8 mouse cellular contexts compared by ENCODE assay signal in genomic region chr4:135439904-135440522, GRCm38 (mm10). TPM values are rescaled to one million over a fixed set of nuclear protein-coding genes. Genes with fewer than 3 reads are reported as not detected.
DNase-seq lines count a peak whose midpoint lies in the region; ATAC-seq and TF ChIP-seq lines count a peak whose summit lies in the region.

No protein-coding gene starts in this region.

- no peaks in the 10 kb centered on the region for H3K9me3 ChIP-seq in midbrain, embryonic 10.5 days (replicated peaks)
- no peaks in the 10 kb centered on the region for H3K9me3 ChIP-seq in midbrain, embryonic 15.5 days
- no peaks in the 10 kb centered on the region for H3K9me3 ChIP-seq in stomach, postnatal 0 days (ENCODE audit: control insufficient read depth, low read length)

- no peak for ATAC-seq in midbrain, embryonic 15.5 days (replicated peaks)
- ATAC-seq in activated CD4-positive, CD25-positive, alpha-beta regulatory T cell, adult 4 months: peak; percentile 65
- peak; percentile 22; the same call in 1 of the 2 replicates for ATAC-seq in stomach, postnatal 0 days (ENCODE audit: low FRiP score, low TSS enrichment)

- no peak overlapping the region for H3K4me2 ChIP-seq in midbrain, embryonic 15.5 days
- H3K4me2 ChIP-seq in stomach, postnatal 0 days (replicated peaks; ENCODE audit: low read depth): no peak overlapping the region

- H3K36me3 ChIP-seq in midbrain, embryonic 10.5 days: no peaks in the 10 kb centered on the region
- no peaks in the 10 kb centered on the region for H3K36me3 ChIP-seq in midbrain, embryonic 15.5 days (replicated peaks)
- H3K36me3 ChIP-seq in stomach, postnatal 0 days (ENCODE audit: control insufficient read depth, insufficient read depth, low read length): no peaks in the 10 kb centered on the region

- H3K27me3 ChIP-seq in midbrain, embryonic 10.5 days (ENCODE audit: low read depth, poor library complexity, severe bottlenecking): peaks cover 10% of the 10 kb centered on the region; the same call in 1 of the 2 replicates
- H3K27me3 ChIP-seq in midbrain, embryonic 15.5 days (replicated peaks): no peaks in the 10 kb centered on the region
- no peaks in the 10 kb centered on the region for H3K27me3 ChIP-seq in stomach, postnatal 0 days (ENCODE audit: control insufficient read depth, insufficient read depth, low read length)

- no peak overlapping the region for H3K9ac ChIP-seq in midbrain, embryonic 15.5 days
- no peak overlapping the region for H3K9ac ChIP-seq in stomach, postnatal 0 days (ENCODE audit: low read length)

- 64% methylated on average over 9 of the region's 9 CpGs for WGBS in midbrain, embryonic 10.5 days
- WGBS in midbrain, embryonic 15.5 days: 61% methylated on average over 9 of the region's 9 CpGs
- WGBS in stomach, postnatal 0 days: 48% methylated on average over 9 of the region's 9 CpGs

- H3K4me1 ChIP-seq in midbrain, embryonic 10.5 days: peaks cover 13% of the 10 kb centered on the region
- 0 out of 2 replicates have a peak, but pooled peaks cover 2% of the 10 kb centered on the region for H3K4me1 ChIP-seq in midbrain, embryonic 15.5 days
- no peaks in the 10 kb centered on the region for H3K4me1 ChIP-seq in stomach, postnatal 0 days (replicated peaks; ENCODE audit: control insufficient read depth, insufficient read depth)

- no peak overlapping the region for H3K4me3 ChIP-seq in midbrain, embryonic 10.5 days
- H3K4me3 ChIP-seq in midbrain, embryonic 15.5 days: no peak overlapping the region
- H3K4me3 ChIP-seq in stomach, postnatal 0 days (ENCODE audit: low read depth, low read length): no peak overlapping the region

- 0 out of 2 replicates have a peak overlapping the region, but pooled peaks have one; percentile 71 for H3K27ac ChIP-seq in midbrain, embryonic 10.5 days (replicated peaks)
- no peak overlapping the region for H3K27ac ChIP-seq in midbrain, embryonic 15.5 days
- no peak overlapping the region; the same call in 1 of the 2 replicates for H3K27ac ChIP-seq in stomach, postnatal 0 days (replicated peaks)

- DNase-seq in midbrain, embryonic 10.5 days (ENCODE audit: low spot score): peak; percentile 47
- DNase-seq in heart, postnatal 4 days: peak; percentile 44
- peak; percentile 53 for DNase-seq in lung, postnatal 10 days
- peak; percentile 60 for DNase-seq in stomach, postnatal 0 days (ENCODE audit: low spot score)
- DNase-seq in gastrocnemius, postnatal 25 days: no peak
- DNase-seq in frontal cortex, postnatal 36 days (ENCODE audit: low spot score in 2 of 2): no peak

- TF ChIP-seq CTCF in stomach, postnatal 0 days (IDR thresholded peaks at IDR 0.05; ENCODE audit: low read depth): peak; percentile 78

- no peak for TF ChIP-seq EP300 in stomach, postnatal 0 days (optimal IDR thresholded peaks at IDR 0.05)

RNA-seq across cellular contexts. Expression of gene Rcan3, which starts 6.4 kb away (rescaled TPM):
- 9.4 and 10.3 TPM in 2 replicates for polyA plus RNA-seq in midbrain, embryonic 10.5 days (2016; fragmentation: Nextera tagmentation; extraction: Ambion mirVana)
- polyA plus RNA-seq in midbrain, embryonic 15.5 days (2015; fragmentation: Nextera tagmentation; extraction: Ambion mirVana): 53.0 and 54.1 TPM in 2 replicates
- polyA plus RNA-seq in activated CD4-positive, CD25-positive, alpha-beta regulatory T cell, adult 4 months (2017; shearing (Covaris generic)): 10 to 100 TPM; 14.6 to 23.0 TPM
- 10 to 100 TPM; 18.6 to 19.6 TPM for total RNA-seq in heart, postnatal 4 days (2021)
- polyA plus RNA-seq in stomach, postnatal 0 days (2015; fragmentation: Nextera tagmentation; extraction: Ambion mirVana): 15.7 and 15.8 TPM in 2 replicates
- total RNA-seq in gastrocnemius, postnatal 25 days (2021): 1 to 10 TPM; 4.5 to 4.7 TPM

RNA-seq across cellular contexts. Expression of gene Ncmap, which starts 42.0 kb away (rescaled TPM):
- 0.36 and 0.57 TPM in 2 replicates for polyA plus RNA-seq in midbrain, embryonic 10.5 days (2016; fragmentation: Nextera tagmentation; extraction: Ambion mirVana)
- 1.1 and 1.2 TPM in 2 replicates for polyA plus RNA-seq in midbrain, embryonic 15.5 days (2015; fragmentation: Nextera tagmentation; extraction: Ambion mirVana)
- polyA plus RNA-seq in activated CD4-positive, CD25-positive, alpha-beta regulatory T cell, adult 4 months (2017; shearing (Covaris generic)): 10 to 100 TPM; 22.3 to 52.3 TPM
- total RNA-seq in heart, postnatal 4 days (2021): under 1 TPM; 0.62 to 0.77 TPM
- polyA plus RNA-seq in stomach, postnatal 0 days (2015; fragmentation: Nextera tagmentation; extraction: Ambion mirVana): 39.8 and 42.2 TPM in 2 replicates
- 1 to 10 TPM; 4.0 to 4.2 TPM for total RNA-seq in gastrocnemius, postnatal 25 days (2021)

RNA-seq across cellular contexts. Expression of gene Stpg1, which starts 54.6 kb away (rescaled TPM):
- 0.32 and 0.42 TPM in 2 replicates for polyA plus RNA-seq in midbrain, embryonic 10.5 days (2016; fragmentation: Nextera tagmentation; extraction: Ambion mirVana)
- polyA plus RNA-seq in midbrain, embryonic 15.5 days (2015; fragmentation: Nextera tagmentation; extraction: Ambion mirVana): 0.36 and 0.59 TPM in 2 replicates
- polyA plus RNA-seq in activated CD4-positive, CD25-positive, alpha-beta regulatory T cell, adult 4 months (2017; shearing (Covaris generic)): under 1 TPM in 1 of 2 experiments, not detected in 1; 0.22 TPM
- total RNA-seq in heart, postnatal 4 days (2021): not detected
- 0.16 and 0.18 TPM in 2 replicates for polyA plus RNA-seq in stomach, postnatal 0 days (2015; fragmentation: Nextera tagmentation; extraction: Ambion mirVana)
- under 1 TPM in 1 of 2 experiments, not detected in 1; 0.67 TPM for total RNA-seq in gastrocnemius, postnatal 25 days (2021)

RNA-seq across cellular contexts. Expression of gene Nipal3, which starts 54.8 kb away (rescaled TPM):
- polyA plus RNA-seq in midbrain, embryonic 10.5 days (2016; fragmentation: Nextera tagmentation; extraction: Ambion mirVana): 2.1 and 2.3 TPM in 2 replicates
- polyA plus RNA-seq in midbrain, embryonic 15.5 days (2015; fragmentation: Nextera tagmentation; extraction: Ambion mirVana): 10.7 and 13.1 TPM in 2 replicates
- polyA plus RNA-seq in activated CD4-positive, CD25-positive, alpha-beta regulatory T cell, adult 4 months (2017; shearing (Covaris generic)): 10 to 100 TPM; 12.5 to 13.9 TPM
- 10 to 100 TPM; 19.3 to 19.6 TPM for total RNA-seq in heart, postnatal 4 days (2021)
- polyA plus RNA-seq in stomach, postnatal 0 days (2015; fragmentation: Nextera tagmentation; extraction: Ambion mirVana): 3.8 and 5.3 TPM in 2 replicates
- total RNA-seq in gastrocnemius, postnatal 25 days (2021): 10 to 100 TPM; 11.0 to 13.6 TPM

Comparison
In these comparisons a context has a peak if more than half of its experiments do, and no peak if none do; other contexts are left out.
1. DNase-seq: peak in midbrain, embryonic 10.5 days (single experiment), heart, postnatal 4 days (single experiment), lung, postnatal 10 days (single experiment) and stomach, postnatal 0 days (single experiment); none in gastrocnemius, postnatal 25 days (single experiment) and frontal cortex, postnatal 36 days (0 of 2).
2. RNA of gene Ncmap, which starts 42.0 kb away (polyA plus RNA-seq): 22.3 to 52.3 TPM in activated CD4-positive, CD25-positive, alpha-beta regulatory T cell, adult 4 months and 39.8 to 42.2 TPM in stomach, postnatal 0 days; 1.1 to 1.2 TPM in midbrain, embryonic 15.5 days and 0.36 to 0.57 TPM in midbrain, embryonic 10.5 days; every median in the first group is over 10 times any median in the second.